Mouse (Mus musculus) hindbrain, embryonic 14.5 days (tissue): ENCODE measurements around the gene Vps51. TPM values are rescaled to one million over a fixed set of nuclear protein-coding genes. Genes with fewer than 3 reads are reported as not detected.

Source experiments
- ATAC-seq: fragments of 200-750 bp; cut with Nextera tagmentation; 2 replicates; pipeline ENCODE4 v1.8.0; 2017; ENCODE audit warnings: moderate number of reproducible peaks, mild to moderate bottlenecking, moderate TSS enrichment, moderate library complexity; ENCODE audit not compliant: low FRiP score
- DNase-seq: peaks from one replicate; pipeline ENCODE4 v3.0.0-alpha.2; 2015; ENCODE audit warnings: low spot score
- H3K27ac ChIP-seq: fragments of 300-500 bp; sonication (generic); 2 replicates; pipeline ENCODE4 v1.5.1; 2014; ENCODE audit warnings: mild to moderate bottlenecking, moderate library complexity
- H3K27me3 ChIP-seq: fragments of 300-500 bp; sonication (generic); 2 replicates; pipeline ENCODE4 v1.6.1; 2014; ENCODE audit warnings: mild to moderate bottlenecking, low read length, mixed read lengths; ENCODE audit not compliant: control insufficient read depth, insufficient read depth
- H3K36me3 ChIP-seq: fragments of 300-500 bp; sonication (generic); replicated peaks from 2 replicates; pipeline ENCODE4 v1.6.1; 2014; ENCODE audit not compliant: control insufficient read depth, insufficient read depth
- H3K4me1 ChIP-seq: fragments of 300-500 bp; sonication (generic); replicated peaks from 2 replicates; pipeline ENCODE4 v1.6.1; 2014; ENCODE audit warnings: antibody characterized with exemption, low read length, mixed read lengths; ENCODE audit not compliant: control insufficient read depth, insufficient read depth
- H3K4me2 ChIP-seq: fragments of 300-500 bp; sonication (generic); replicated peaks from 2 replicates; pipeline ENCODE4 v1.6.1; 2014; ENCODE audit warnings: mild to moderate bottlenecking, moderate library complexity
- H3K4me3 ChIP-seq: fragments of 300-500 bp; sonication (generic); replicated peaks from 2 replicates; pipeline ENCODE4 v1.5.1; 2014; ENCODE audit warnings: mild to moderate bottlenecking, low read length
- H3K9ac ChIP-seq: fragments of 300-500 bp; sonication (generic); 2 replicates; pipeline ENCODE4 v1.6.1; 2014
- H3K9me3 ChIP-seq: fragments of 300-500 bp; sonication (generic); 2 replicates; pipeline ENCODE4 v1.6.1; 2016; ENCODE audit warnings: low read length; ENCODE audit not compliant: control insufficient read depth
- WGBS: fragments of 180-500 bp; shearing (Covaris S2); extraction: QIAGEN DNeasy Blood & Tissue Kit; methylation state at CpG from one replicate; pipeline ENCODE4 v1.1.7; 2014; 5-methylcytosine and 5-hydroxymethylcytosine counted together
- polyA plus RNA-seq: library from polyadenylated mRNA; unstranded; fragments of >200 nt; fragmentation: Nextera tagmentation; extraction: Ambion mirVana; gene quantifications from 2 replicates; pipeline ENCODE4 v1.2.1, GENCODE M21; 2014

Vps51 gene
- polyA plus RNA-seq, 1 experiment from 2014 or later = 71.7 TPM

DNA sequence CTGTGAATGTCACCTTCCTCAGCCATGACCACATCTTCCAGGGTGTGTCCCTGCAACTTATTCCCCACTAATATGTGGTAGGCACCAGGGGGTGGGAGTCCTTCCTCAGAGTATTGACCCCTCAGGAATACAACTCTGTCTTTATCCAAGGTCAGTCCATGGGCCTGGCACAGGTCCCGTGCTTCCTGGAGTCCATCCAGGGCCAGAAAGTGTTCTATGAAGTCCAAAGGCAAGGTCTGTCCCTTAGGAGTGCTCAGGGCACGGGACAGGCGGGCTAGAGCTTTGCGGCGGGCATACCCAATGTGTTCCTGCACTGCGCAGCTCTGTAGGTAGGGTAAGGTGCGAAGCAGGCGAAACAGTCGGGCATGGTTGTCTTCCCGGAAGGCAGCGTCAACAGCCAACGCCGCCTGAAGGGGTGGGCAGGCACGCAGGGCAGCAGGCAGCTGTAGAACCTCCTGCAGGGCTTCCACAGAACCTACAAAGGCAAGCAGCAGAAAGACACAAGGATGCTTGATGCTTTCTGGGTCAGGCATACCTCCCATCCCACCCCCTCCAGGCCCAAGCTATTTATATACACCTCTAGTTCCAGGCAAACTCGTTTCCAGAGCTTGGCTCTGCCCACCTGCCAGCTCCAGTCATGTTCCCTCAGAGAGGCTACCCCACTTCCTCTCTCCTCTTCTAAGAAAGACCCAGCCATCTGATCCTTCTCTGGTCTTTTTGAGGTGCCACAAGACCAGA, 39.3 kb upstream of the Vps51 start:
- no peaks in the 10 kb centered on the region for H3K27me3 ChIP-seq
- WGBS = 94% methylated on average over 15 of the region's 15 CpGs
- H3K27ac ChIP-seq = no peak overlapping the region
- H3K36me3 ChIP-seq = peaks cover 43% of the 10 kb centered on the region
- no peak overlapping the region for H3K4me3 ChIP-seq
- H3K9me3 ChIP-seq = no peaks in the 10 kb centered on the region
- H3K4me2 ChIP-seq = peak overlapping the region; percentile 94
- H3K9ac ChIP-seq = peak overlapping the region; percentile 87; the same call in 1 of the 2 replicates
- no peak for DNase-seq
- ATAC-seq = no peak
- H3K4me1 ChIP-seq = peaks cover 23% of the 10 kb centered on the region; the same call in 1 of the 2 replicates

DNA sequence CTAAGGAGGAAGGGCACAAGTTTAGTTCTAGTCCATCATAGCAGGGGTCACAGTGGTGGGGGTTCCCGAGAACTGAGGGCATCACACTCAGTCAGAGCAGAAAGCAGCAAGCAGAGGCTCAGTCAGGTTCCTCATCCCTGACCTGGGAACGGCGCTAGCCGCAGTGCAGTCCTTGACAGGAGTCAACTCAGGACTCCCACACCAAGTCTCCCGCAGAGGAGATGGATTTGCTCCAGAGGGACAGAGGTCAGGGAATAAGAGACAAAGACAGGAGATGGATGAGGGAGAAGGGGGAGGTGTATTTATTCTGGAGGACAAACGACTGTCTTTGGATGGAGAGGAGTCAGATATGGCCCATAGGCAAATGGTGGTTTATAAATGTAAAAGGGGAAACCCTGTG, 36.1 kb upstream of the Vps51 start:
- no peaks in the 10 kb centered on the region for H3K9me3 ChIP-seq
- WGBS = 58% methylated on average over 6 of the region's 6 CpGs
- no peak overlapping the region for H3K9ac ChIP-seq
- peaks cover 12% of the 10 kb centered on the region; the same call in 1 of the 2 replicates for H3K4me1 ChIP-seq
- no peak overlapping the region for H3K4me3 ChIP-seq
- H3K27ac ChIP-seq = no peak overlapping the region
- H3K36me3 ChIP-seq = peaks cover 35% of the 10 kb centered on the region
- no peaks in the 10 kb centered on the region for H3K27me3 ChIP-seq
- no peak overlapping the region for H3K4me2 ChIP-seq
- ATAC-seq (no peak), DNase-seq (no peak)

DNA sequence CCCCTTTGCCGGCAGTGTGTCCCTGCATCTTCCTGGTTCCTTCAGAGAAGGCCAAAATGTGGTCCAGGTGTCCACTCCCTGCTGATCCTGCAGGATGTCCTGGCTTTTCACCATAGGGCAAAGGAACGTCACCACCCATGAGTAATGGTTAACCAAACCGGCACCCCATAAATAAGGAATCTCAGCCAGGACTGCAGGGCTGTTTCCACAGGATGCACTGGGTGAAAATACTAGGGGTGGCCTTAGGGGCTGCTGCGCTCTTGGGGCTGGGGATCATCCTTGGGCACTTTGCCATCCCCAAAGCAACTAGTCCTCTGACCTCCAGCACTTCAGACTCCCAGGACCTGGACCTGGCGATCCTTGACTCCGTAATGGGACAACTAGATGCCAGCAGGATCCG, 28.6 kb upstream of the Vps51 start, which contains the start of gene Naaladl1:
Naaladl1 (plus strand) TSS at position 197 of the 400 bp plus-strand sequence.
- 83% methylated on average over 7 of the region's 7 CpGs for WGBS
- DNase-seq = no peak
- Histone ChIP-seq H3K9ac (no peak within 1 kb of the TSS; the same call in 1 of the 2 replicates), H3K27ac (no peak within 1 kb of the TSS), H3K9me3 (no peaks in the 10 kb centered on the region), H3K4me1 (no peaks in the 10 kb centered on the region), H3K36me3 (no peaks in the 10 kb centered on the region), H3K27me3 (no peaks in the 10 kb centered on the region), H3K4me2 (no peak within 1 kb of the TSS), H3K4me3 (no peak within 1 kb of the TSS)
- ATAC-seq = no peak

DNA sequence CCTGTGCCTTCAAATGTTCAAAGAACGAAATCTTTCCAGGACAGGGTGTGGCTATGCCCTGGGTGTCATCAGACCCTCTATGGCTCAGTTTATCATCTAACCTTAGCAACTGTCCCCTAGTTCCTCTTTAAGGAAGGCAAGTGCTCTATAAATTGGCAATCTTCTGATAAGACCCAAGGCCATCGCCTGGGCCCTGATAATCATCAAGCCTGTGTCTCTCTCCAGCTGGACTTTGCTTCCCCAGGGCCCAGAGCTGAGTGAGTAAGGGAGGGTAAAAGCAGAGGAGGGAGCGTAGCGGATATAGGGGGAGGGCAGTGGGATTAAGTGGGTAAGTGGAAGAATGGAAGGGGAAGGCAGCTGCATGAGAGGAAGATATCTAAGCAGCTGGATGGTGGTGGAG, 27.4 kb upstream of the Vps51 start:
- Histone ChIP-seq H3K4me1 (no peaks in the 10 kb centered on the region), H3K27ac (no peak overlapping the region), H3K27me3 (no peaks in the 10 kb centered on the region), H3K9ac (no peak overlapping the region), H3K36me3 (no peaks in the 10 kb centered on the region), H3K9me3 (no peaks in the 10 kb centered on the region), H3K4me3 (no peak overlapping the region), H3K4me2 (no peak overlapping the region)
- 88% methylated on average over 4 of the region's 4 CpGs for WGBS
- ATAC-seq = no peak
- no peak for DNase-seq

DNA sequence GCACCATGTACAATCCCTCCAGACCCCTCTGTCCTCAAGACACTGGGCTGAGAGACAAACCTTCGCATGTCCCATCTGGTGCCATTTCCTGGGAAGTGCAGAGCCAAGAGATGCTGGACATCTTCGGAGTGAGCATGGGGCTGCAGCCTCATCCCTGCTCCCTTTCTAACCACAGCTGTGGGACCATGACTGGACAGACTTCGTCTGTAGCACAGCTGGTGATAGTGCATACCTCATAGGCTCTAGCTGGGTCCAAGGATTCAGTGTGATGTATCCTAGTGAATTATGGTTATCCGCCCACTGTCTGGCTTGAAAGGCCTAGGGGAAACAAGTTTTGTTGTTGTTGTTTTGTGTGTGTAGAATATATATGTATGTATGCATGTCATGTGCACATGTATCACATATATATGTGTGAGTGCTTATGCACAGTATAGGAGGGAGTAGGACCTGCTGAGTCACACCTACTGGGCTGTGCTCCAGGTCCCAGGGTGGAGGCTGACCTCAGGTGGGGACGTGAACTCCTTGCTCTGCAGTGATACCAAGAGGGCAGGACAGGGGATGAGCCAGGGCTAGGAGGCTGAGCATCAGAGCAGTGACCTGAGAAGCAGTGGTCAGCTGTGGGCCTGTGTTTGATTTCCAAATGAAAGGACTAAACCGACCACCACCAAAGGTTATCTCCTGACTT, 25.3 kb upstream of the Vps51 start:
- Histone ChIP-seq H3K4me1 (no peaks in the 10 kb centered on the region), H3K4me3 (no peak overlapping the region), H3K4me2 (no peak overlapping the region), H3K27ac (no peak overlapping the region), H3K9me3 (no peaks in the 10 kb centered on the region), H3K9ac (no peak overlapping the region), H3K27me3 (no peaks in the 10 kb centered on the region), H3K36me3 (no peaks in the 10 kb centered on the region)
- DNase-seq (no peak), ATAC-seq (no peak)
- 81% methylated on average over 6 of the region's 6 CpGs for WGBS

DNA sequence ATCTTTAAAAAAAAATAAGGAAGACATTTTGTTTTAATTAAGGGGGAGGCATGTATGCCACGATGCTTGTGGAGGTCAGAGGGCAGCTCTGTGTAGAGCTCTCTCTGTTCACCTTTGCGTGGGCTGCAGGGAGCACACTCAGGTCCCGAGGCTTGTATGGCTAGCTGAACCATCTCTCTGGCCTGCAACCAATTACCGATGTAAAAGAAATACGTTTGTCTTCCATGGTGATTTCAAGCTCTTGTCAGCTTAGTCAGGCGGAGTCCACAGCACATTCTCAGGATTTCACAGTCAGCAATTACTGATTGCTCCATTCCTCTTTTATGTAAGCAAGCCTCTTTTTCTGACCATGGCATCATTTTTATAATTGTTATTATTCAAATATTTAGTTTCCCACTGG, 24.2 kb upstream of the Vps51 start:
- H3K9ac ChIP-seq = no peak overlapping the region
- DNase-seq (no peak), ATAC-seq (no peak)
- no peaks in the 10 kb centered on the region for H3K36me3 ChIP-seq
- H3K4me1 ChIP-seq = no peaks in the 10 kb centered on the region
- WGBS = 50% methylated on average over 6 of the region's 6 CpGs
- H3K4me2 ChIP-seq = no peak overlapping the region
- no peak overlapping the region for H3K27ac ChIP-seq
- no peak overlapping the region for H3K4me3 ChIP-seq
- H3K9me3 ChIP-seq = no peaks in the 10 kb centered on the region
- H3K27me3 ChIP-seq = no peaks in the 10 kb centered on the region

DNA sequence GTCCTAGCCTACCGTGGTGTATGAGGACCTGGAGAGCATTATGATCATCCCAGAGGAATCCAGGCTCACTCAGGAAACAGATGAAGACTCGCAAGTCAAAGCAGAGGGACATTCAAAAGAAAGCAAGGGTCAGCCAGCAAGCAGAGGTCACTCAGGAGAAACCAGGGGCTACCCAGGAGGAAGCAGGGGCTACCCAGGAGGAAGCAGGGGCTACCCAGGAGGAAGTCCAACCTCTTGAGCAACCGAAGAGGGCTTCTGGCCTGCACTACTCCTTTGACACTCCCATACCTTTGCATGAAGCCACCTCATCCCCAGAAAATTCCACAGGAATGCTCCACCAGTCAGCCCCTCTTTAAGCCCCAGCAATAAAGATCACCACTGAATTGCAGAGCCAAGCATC, 20.8 kb upstream of the Vps51 start:
- no peaks in the 10 kb centered on the region for H3K27me3 ChIP-seq
- H3K4me1 ChIP-seq = no peaks in the 10 kb centered on the region
- H3K4me2 ChIP-seq = no peak overlapping the region
- ATAC-seq (no peak), DNase-seq (no peak)
- H3K9me3 ChIP-seq = no peaks in the 10 kb centered on the region
- H3K9ac ChIP-seq = no peak overlapping the region
- H3K27ac ChIP-seq = no peak overlapping the region
- H3K36me3 ChIP-seq = no peaks in the 10 kb centered on the region
- H3K4me3 ChIP-seq = no peak overlapping the region
- WGBS = 86% methylated on average over 3 of the region's 3 CpGs

DNA sequence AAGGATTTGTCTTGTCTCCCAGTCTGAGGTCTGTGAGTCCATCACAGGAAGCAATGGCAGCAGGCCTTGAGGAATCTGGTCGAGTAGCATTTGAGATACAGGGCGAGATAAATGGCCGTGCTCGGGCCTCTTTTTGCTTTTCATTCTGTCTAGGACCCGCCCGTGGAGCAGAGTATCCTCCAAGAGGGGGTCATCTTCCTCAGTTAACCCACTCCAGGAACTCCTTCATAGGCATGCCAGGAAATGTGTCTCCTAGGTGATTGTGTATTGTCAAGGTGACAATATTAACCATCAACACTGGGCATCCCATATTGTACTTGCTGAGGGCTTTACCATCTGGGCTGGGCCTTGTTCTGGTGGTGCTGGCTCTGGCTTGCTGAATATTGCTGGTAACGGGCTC, 17.1 kb upstream of the Vps51 start, which contains the start of gene AC131692.1:
AC131692.1 (plus strand) TSS at position 301 of the 400 bp plus-strand sequence.
- Histone ChIP-seq H3K4me2 (no peak within 1 kb of the TSS), H3K36me3 (peaks cover 7% of the 10 kb centered on the region; the same call in 1 of the 2 replicates), H3K27me3 (no peaks in the 10 kb centered on the region), H3K9me3 (no peaks in the 10 kb centered on the region), H3K4me3 (no peak within 1 kb of the TSS), H3K27ac (no peak within 1 kb of the TSS), H3K4me1 (no peaks in the 10 kb centered on the region), H3K9ac (no peak within 1 kb of the TSS)
- 91% methylated on average over 7 of the region's 7 CpGs for WGBS
- ATAC-seq = no peak
- DNase-seq = no peak

DNA sequence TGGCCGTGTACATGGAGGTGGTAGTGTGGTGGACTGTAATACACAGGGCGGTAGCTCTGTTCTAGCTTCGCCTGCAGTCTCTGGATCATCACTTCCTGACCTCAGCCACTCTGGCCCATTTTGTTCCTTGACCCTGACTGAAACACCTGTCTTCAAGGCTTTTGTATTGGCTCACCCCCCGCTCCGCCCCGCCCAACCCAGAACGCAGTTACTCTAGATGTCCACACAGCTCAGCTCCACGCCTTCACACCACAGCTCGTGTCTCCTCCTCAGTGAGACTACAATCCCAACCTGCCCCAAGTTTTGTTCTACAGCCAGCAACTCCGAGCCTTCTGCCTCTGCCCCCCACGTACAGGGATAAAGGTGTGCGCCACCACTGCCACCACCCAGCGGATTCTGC, 11.8 kb upstream of the Vps51 start:
- Histone ChIP-seq H3K9ac (no peak overlapping the region), H3K4me2 (no peak overlapping the region), H3K36me3 (peaks cover 7% of the 10 kb centered on the region; the same call in 1 of the 2 replicates), H3K9me3 (no peaks in the 10 kb centered on the region), H3K4me3 (no peak overlapping the region), H3K27me3 (no peaks in the 10 kb centered on the region), H3K4me1 (peaks cover 9% of the 10 kb centered on the region), H3K27ac (no peak overlapping the region)
- no peak for DNase-seq
- WGBS = 96% methylated on average over 13 of the region's 13 CpGs
- ATAC-seq = no peak
